Mouse (Mus musculus) lung, embryonic 16.5 days (tissue): ENCODE measurements around the gene 1810010H24Rik. TPM values are rescaled to one million over a fixed set of nuclear protein-coding genes. Genes with fewer than 3 reads are reported as not detected.
A peak's percentile ranks its signal among the peaks of the same experiment; 100 is the strongest.

Experiments
- ATAC-seq: fragments of 200-750 bp; cut with Nextera tagmentation; 2 replicates; pipeline ENCODE4 v1.8.0; 2017; ENCODE audit warnings: low read depth, mild to moderate bottlenecking, moderate library complexity
- H3K27ac ChIP-seq: fragments of 300-500 bp; sonication (generic); 2 replicates; pipeline ENCODE4 v1.5.1; 2014; ENCODE audit warnings: mild to moderate bottlenecking, control low read depth, low read length
- H3K27me3 ChIP-seq: fragments of 300-500 bp; sonication (generic); 2 replicates; pipeline ENCODE4 v1.6.1; 2014; ENCODE audit warnings: low read depth, low read length, mixed read lengths; ENCODE audit not compliant: control insufficient read depth, insufficient read depth
- H3K36me3 ChIP-seq: fragments of 300-500 bp; sonication (generic); 2 replicates; pipeline ENCODE4 v1.6.1; 2014; ENCODE audit warnings: low read length; ENCODE audit not compliant: control insufficient read depth, insufficient read depth
- H3K4me1 ChIP-seq: fragments of 300-500 bp; sonication (generic); replicated peaks from 2 replicates; pipeline ENCODE4 v1.6.1; 2014; ENCODE audit warnings: low read length, mixed read lengths; ENCODE audit not compliant: control insufficient read depth, insufficient read depth
- H3K4me2 ChIP-seq: fragments of 300-500 bp; sonication (generic); 2 replicates; pipeline ENCODE4 v1.6.1; 2014; ENCODE audit warnings: low read depth, low read length, control low read depth
- H3K4me3 ChIP-seq: fragments of 300-500 bp; sonication (generic); 2 replicates; pipeline ENCODE4 v1.5.1; 2014; ENCODE audit warnings: mild to moderate bottlenecking, low read length, control low read depth
- H3K9ac ChIP-seq: fragments of 300-500 bp; sonication (generic); 2 replicates; pipeline ENCODE4 v1.6.1; 2014; ENCODE audit warnings: low read length, control low read depth
- H3K9me3 ChIP-seq: fragments of 300-500 bp; sonication (generic); 2 replicates; pipeline ENCODE4 v1.6.1; 2016; ENCODE audit warnings: low read length; ENCODE audit not compliant: control insufficient read depth
- WGBS: fragments of 180-500 bp; shearing (Covaris S2); extraction: QIAGEN DNeasy Blood & Tissue Kit; methylation state at CpG from one replicate; pipeline ENCODE4 v1.1.7; 2014; 5-methylcytosine and 5-hydroxymethylcytosine counted together
- polyA plus RNA-seq: library from polyadenylated mRNA; unstranded; fragments of >200 nt; fragmentation: Nextera tagmentation; extraction: Ambion mirVana; gene quantifications from 2 replicates; pipeline ENCODE4 v1.2.1, GENCODE M21; 2015

Gene 1810010H24Rik
- polyA plus RNA-seq, 1 experiment from 2014 or later: 4.4 TPM

DNA sequence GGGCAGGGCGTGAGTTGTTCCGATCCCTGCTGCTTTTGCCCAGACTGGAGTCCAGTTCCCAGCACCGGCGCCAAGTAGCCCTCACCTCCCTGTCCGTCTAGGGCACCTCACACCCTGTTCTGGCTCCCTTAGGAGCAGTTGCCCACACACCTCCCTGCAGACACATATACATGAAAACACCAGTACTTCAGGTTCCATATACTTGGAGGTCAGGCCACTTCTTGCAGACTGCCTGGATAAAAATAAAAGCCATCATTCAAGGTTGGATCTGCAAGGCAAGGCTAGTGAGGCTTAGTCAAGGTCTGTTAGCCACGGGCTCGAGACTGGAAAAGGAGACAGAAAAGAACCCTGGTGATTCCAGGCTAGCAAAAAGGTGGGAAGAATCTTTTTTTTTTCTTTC lies 6.2 kb downstream of the 1810010H24Rik start:
- no peak overlapping the region for H3K4me3 ChIP-seq
- WGBS: 55% methylated on average over 7 of the region's 7 CpGs
- H3K27me3 ChIP-seq: no peaks in the 10 kb centered on the region

GRCm38 (mm10) chr11:107034085-107034810 lies 8.8 kb downstream of the 1810010H24Rik start:
- no peak overlapping the region for H3K27ac ChIP-seq
- peaks cover 18% of the 10 kb centered on the region for H3K36me3 ChIP-seq
- 79% methylated on average over 10 of the region's 10 CpGs for WGBS
- no peaks in the 10 kb centered on the region for H3K4me1 ChIP-seq
- H3K4me2 ChIP-seq: no peak overlapping the region
- H3K9ac ChIP-seq: no peak overlapping the region
- no peak for ATAC-seq
- H3K4me3 ChIP-seq: no peak overlapping the region
- H3K27me3 ChIP-seq: no peaks in the 10 kb centered on the region
- no peaks in the 10 kb centered on the region for H3K9me3 ChIP-seq

More for the DNA sequence above, 6.2 kb downstream of the 1810010H24Rik start:
- ATAC-seq: no peak
- H3K27ac ChIP-seq: no peak overlapping the region
- no peaks in the 10 kb centered on the region; the same call in 1 of the 2 replicates for H3K36me3 ChIP-seq
- no peak overlapping the region for H3K9ac ChIP-seq
- no peaks in the 10 kb centered on the region for H3K9me3 ChIP-seq
- no peak overlapping the region for H3K4me2 ChIP-seq
- peaks cover 4% of the 10 kb centered on the region; the same call in 1 of the 2 replicates for H3K4me1 ChIP-seq

- Histone ChIP-seq H3K4me1 (no peaks in the 10 kb centered on the region), H3K36me3 (peaks cover 49% of the 10 kb centered on the region), H3K4me2 (no peak overlapping the region), H3K4me3 (no peak overlapping the region), H3K27ac (no peak overlapping the region), H3K9ac (no peak overlapping the region), H3K9me3 (no peaks in the 10 kb centered on the region), H3K27me3 (no peaks in the 10 kb centered on the region)
- no peak for ATAC-seq
- WGBS: 89% methylated on average over 5 of the region's 5 CpGs
Measured at GRCm38 (mm10) chr11:107039417-107039816, 13.9 kb downstream of the 1810010H24Rik start.

DNA sequence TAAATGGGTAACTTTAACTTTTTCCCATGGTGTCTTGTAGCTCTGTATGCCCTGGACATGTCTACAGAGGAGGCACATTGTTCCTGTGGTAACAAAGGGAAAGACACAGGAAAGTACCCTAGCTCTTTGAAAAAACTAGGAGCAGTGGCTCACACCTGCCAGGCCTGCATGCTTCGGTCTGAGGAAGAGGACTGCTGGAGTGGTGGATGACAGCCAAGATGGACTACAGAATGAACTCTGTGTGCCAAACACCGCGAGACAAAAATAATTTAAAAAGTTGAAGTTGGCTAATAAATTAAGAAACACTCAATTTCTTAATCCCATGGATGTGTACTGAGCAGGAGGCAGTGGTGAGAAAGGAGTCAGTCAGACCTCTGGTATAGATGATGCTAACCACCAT lies 15.9 kb downstream of the 1810010H24Rik start:
- Histone ChIP-seq H3K27me3 (no peaks in the 10 kb centered on the region), H3K27ac (no peak overlapping the region), H3K4me3 (no peak overlapping the region), H3K9ac (no peak overlapping the region), H3K9me3 (no peaks in the 10 kb centered on the region), H3K36me3 (peaks cover 52% of the 10 kb centered on the region), H3K4me1 (no peaks in the 10 kb centered on the region), H3K4me2 (no peak overlapping the region)
- 71% methylated on average over 3 of the region's 3 CpGs for WGBS
- no peak for ATAC-seq

- no peak for ATAC-seq
- Histone ChIP-seq H3K27me3 (no peaks in the 10 kb centered on the region), H3K36me3 (peaks cover 50% of the 10 kb centered on the region), H3K4me1 (no peaks in the 10 kb centered on the region), H3K9ac (no peak overlapping the region), H3K4me2 (no peak overlapping the region), H3K4me3 (no peak overlapping the region), H3K27ac (no peak overlapping the region), H3K9me3 (no peaks in the 10 kb centered on the region)
- WGBS: 86% methylated on average over 11 of the region's 11 CpGs
Measured at GRCm38 (mm10) chr11:107043361-107043760, 17.9 kb downstream of the 1810010H24Rik start.

- peaks cover 45% of the 10 kb centered on the region for H3K36me3 ChIP-seq
- WGBS: 32% methylated on average over 5 of the region's 5 CpGs
Measured at GRCm38 (mm10) chr11:107044321-107044720, 18.8 kb downstream of the 1810010H24Rik start.

DNA sequence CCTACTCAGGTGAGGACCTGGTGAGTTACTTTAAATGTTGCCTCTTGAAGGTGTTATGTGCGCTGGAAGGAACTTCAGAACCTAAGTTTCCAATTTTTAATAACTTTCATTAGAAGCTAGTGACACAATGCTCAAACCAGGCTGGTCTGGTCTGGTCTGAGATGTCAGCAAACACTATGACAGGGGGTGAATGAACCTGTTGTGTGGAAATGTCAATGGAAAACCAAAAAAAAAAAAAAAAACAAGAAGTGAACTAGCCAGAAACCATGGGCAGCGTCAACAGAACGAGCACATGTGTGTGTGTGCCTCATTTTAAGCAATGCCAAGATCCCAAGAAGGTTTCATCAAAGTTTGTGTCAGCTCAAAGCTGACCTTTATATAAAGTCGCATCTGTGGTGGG lies 20.1 kb downstream of the 1810010H24Rik start:
- H3K9ac ChIP-seq: no peak overlapping the region
- no peak for ATAC-seq
- H3K4me3 ChIP-seq: no peak overlapping the region
- no peaks in the 10 kb centered on the region for H3K9me3 ChIP-seq
- H3K4me2 ChIP-seq: no peak overlapping the region
- H3K27ac ChIP-seq: no peak overlapping the region
- 85% methylated on average over 4 of the region's 4 CpGs for WGBS
- no peaks in the 10 kb centered on the region for H3K4me1 ChIP-seq
- H3K27me3 ChIP-seq: no peaks in the 10 kb centered on the region
- H3K36me3 ChIP-seq: peaks cover 36% of the 10 kb centered on the region

More at GRCm38 (mm10) chr11:107044321-107044720, 18.8 kb downstream of the 1810010H24Rik start:
- H3K4me1 ChIP-seq: no peaks in the 10 kb centered on the region
- no peaks in the 10 kb centered on the region for H3K27me3 ChIP-seq
- H3K27ac ChIP-seq: no peak overlapping the region
- peak; percentile 52; the same call in 1 of the 2 replicates for ATAC-seq
- H3K9ac ChIP-seq: no peak overlapping the region
- H3K4me3 ChIP-seq: no peak overlapping the region
- no peak overlapping the region for H3K4me2 ChIP-seq
- H3K9me3 ChIP-seq: no peaks in the 10 kb centered on the region

DNA sequence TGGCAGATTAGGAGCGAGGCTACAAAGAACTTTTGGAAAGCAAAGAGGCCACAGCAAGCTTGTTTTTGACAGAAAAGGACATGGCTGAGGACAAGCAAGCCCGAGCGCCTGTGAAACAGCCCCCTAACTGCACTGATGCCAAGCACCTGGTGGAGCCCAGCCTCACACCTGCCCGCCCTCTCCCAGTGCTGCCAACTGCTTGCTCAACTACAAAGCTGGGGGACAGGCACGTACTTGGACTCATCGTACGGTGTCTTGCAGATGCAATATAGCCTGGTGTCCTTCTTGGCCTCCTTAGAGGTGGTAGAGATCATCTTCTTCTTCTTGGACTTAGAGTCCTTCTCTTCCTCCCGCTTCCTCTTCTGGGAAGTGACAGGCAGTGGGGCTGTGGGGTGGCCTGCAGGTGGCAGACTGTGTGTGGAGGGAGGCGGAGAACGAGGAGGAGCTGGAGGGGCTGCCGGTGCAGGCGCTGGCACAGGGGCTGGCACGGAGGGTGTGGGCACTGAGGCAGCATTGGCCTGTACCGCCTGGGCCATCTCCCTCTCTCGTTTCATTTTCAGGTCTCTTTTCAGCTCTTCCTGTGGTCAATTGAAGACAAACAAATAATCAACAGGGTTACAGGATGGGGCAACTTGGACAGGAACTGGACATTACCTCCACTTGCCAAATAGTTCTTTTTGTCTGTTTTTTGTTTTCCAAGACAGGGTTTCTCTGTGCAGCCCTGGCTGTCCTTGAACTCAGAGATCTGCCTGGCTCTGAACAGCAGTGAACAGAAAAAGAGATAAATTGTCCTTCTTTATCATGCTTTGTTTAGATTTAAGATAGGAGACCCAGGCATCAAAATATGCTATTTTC lies 21.5 kb downstream of the 1810010H24Rik start:
- Histone ChIP-seq H3K4me1 (no peaks in the 10 kb centered on the region), H3K9ac (no peak overlapping the region), H3K27ac (no peak overlapping the region), H3K4me2 (no peak overlapping the region), H3K27me3 (no peaks in the 10 kb centered on the region), H3K4me3 (no peak overlapping the region), H3K9me3 (no peaks in the 10 kb centered on the region), H3K36me3 (peaks cover 31% of the 10 kb centered on the region)
- ATAC-seq: no peak
- WGBS: 87% methylated on average over 15 of the region's 15 CpGs

DNA sequence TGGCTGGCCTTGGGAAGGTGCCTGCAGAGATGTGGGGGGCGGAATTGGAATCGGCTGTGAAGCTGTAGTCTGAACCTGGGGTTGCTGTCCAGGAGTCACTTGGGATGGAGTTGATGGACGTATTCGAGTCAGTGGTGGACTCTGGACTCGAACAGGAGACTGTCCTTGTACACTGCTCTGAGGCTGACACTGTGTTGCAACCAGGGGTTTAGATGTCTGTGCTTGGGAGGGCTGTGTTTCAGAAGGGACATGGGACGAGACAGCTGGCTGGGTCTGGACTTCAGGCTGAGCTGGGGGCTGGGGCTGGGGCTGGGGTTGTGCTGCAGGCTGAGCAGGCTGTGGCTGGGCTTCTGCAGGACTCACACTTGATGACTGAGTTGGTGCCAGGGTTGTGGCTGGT lies 29.4 kb downstream of the 1810010H24Rik start:
- 95% methylated on average over 6 of the region's 6 CpGs for WGBS

More for the DNA sequence above, 29.4 kb downstream of the 1810010H24Rik start:
- H3K9ac ChIP-seq: no peak overlapping the region
- no peaks in the 10 kb centered on the region for H3K4me1 ChIP-seq
- H3K9me3 ChIP-seq: no peaks in the 10 kb centered on the region
- H3K4me3 ChIP-seq: no peak overlapping the region
- H3K27me3 ChIP-seq: no peaks in the 10 kb centered on the region
- peaks cover 51% of the 10 kb centered on the region for H3K36me3 ChIP-seq
- ATAC-seq: no peak
- H3K4me2 ChIP-seq: no peak overlapping the region
- H3K27ac ChIP-seq: no peak overlapping the region
